Mouse (Mus musculus) limb, embryonic 13.5 days (tissue): ENCODE data around the gene Meis2. TPM values are rescaled to one million over a fixed set of nuclear protein-coding genes. Genes with fewer than 3 reads are reported as not detected.

ENCODE experiments used
- ATAC-seq: fragments of 200-750 bp; cut with Nextera tagmentation; 2 replicates; pipeline ENCODE4 v1.8.0; 2017; ENCODE audit warnings: low read depth, moderate number of reproducible peaks, moderate TSS enrichment; ENCODE audit not compliant: low FRiP score
- H3K27ac ChIP-seq: fragments of 300-500 bp; sonication (generic); 2 replicates; pipeline ENCODE4 v1.5.1; 2015; ENCODE audit warnings: inconsistent platforms, mild to moderate bottlenecking, moderate library complexity
- H3K27me3 ChIP-seq: fragments of 300-500 bp; sonication (generic); 2 replicates; pipeline ENCODE4 v1.6.1; 2015; ENCODE audit warnings: mild to moderate bottlenecking, inconsistent platforms
- H3K36me3 ChIP-seq: fragments of 300-500 bp; sonication (generic); 2 replicates; pipeline ENCODE4 v1.6.1; 2015; ENCODE audit warnings: inconsistent platforms, mild to moderate bottlenecking, moderate library complexity
- H3K4me1 ChIP-seq: fragments of 300-500 bp; sonication (generic); 2 replicates; pipeline ENCODE4 v1.6.1; 2015; ENCODE audit warnings: inconsistent platforms
- H3K4me2 ChIP-seq: fragments of 300-500 bp; sonication (generic); replicated peaks from 2 replicates; pipeline ENCODE4 v1.6.1; 2015; ENCODE audit warnings: inconsistent platforms, mild to moderate bottlenecking, moderate library complexity
- H3K4me3 ChIP-seq: fragments of 300-500 bp; sonication (generic); 2 replicates; pipeline ENCODE4 v1.5.1; 2015; ENCODE audit warnings: moderate library complexity, mild to moderate bottlenecking, inconsistent platforms
- H3K9ac ChIP-seq: fragments of 300-500 bp; sonication (generic); 2 replicates; pipeline ENCODE4 v1.6.1; 2015; ENCODE audit warnings: mild to moderate bottlenecking, inconsistent platforms
- H3K9me3 ChIP-seq: fragments of 300-500 bp; sonication (generic); 2 replicates; pipeline ENCODE4 v1.6.1; 2016; ENCODE audit warnings: inconsistent platforms
- WGBS: fragments of 180-500 bp; shearing (Covaris S2); methylation state at CpG from one replicate; pipeline ENCODE4 v1.1.7; 2015; 5-methylcytosine and 5-hydroxymethylcytosine counted together
- polyA plus RNA-seq: library from polyadenylated mRNA; unstranded; fragments of >200 nt; fragmentation: Nextera tagmentation; extraction: Ambion mirVana; gene quantifications from 2 replicates; pipeline ENCODE4 v1.2.1, GENCODE M21; 2015

Gene Meis2
- polyA plus RNA-seq, 1 experiment from 2014 or later = 18.6 TPM

- ATAC-seq = peak; percentile 48; the same call in 1 of the 2 replicates
- Histone ChIP-seq H3K27me3 (peaks cover 12% of the 10 kb centered on the region; the same call in 1 of the 2 replicates), H3K9me3 (no peaks in the 10 kb centered on the region), H3K4me3 (peak overlapping the region; percentile 21; the same call in 1 of the 2 replicates), H3K4me2 (peak overlapping the region; percentile 55), H3K36me3 (no peaks in the 10 kb centered on the region), H3K9ac (peak overlapping the region; percentile 40; the same call in 1 of the 2 replicates), H3K4me1 (peaks cover 13% of the 10 kb centered on the region), H3K27ac (no peak overlapping the region)
- WGBS = 6% methylated on average over 11 of the region's 11 CpGs
Measured at GRCm38 (mm10) chr2:115813316-115813715, 252.3 kb downstream of the Meis2 start.
